Mouse (Mus musculus) liver, embryonic 14.5 days (tissue): ENCODE measurements at regions not wholly inside any gene's neighbourhood (a gene's known extent, or its start where the extent isn't known, plus 50 kb on each side); places are given as distances from the start of the nearest gene placed in this dataset.

Experiments used
- ATAC-seq: fragments of 200-750 bp; cut with Nextera tagmentation; 2 replicates; pipeline ENCODE4 v1.8.0; 2017; ENCODE audit warnings: moderate number of reproducible peaks, mild to moderate bottlenecking, moderate library complexity; ENCODE audit not compliant: insufficient read depth
- DNase-seq, 3 experiments: peaks; one replicate each; pipeline ENCODE4 v3.0.0-alpha.2; 2012 to 2013; ENCODE audit warnings: low read depth in 3 of 3, low spot score in 3 of 3
- H3K27ac ChIP-seq: fragments of 300-500 bp; sonication (generic); 2 replicates; pipeline ENCODE4 v1.5.1; 2014; ENCODE audit warnings: moderate library complexity, mild to moderate bottlenecking, control low read depth, inconsistent platforms
- H3K27me3 ChIP-seq: fragments of 300-500 bp; sonication (generic); 2 replicates; pipeline ENCODE4 v1.6.1; 2014; ENCODE audit warnings: mild to moderate bottlenecking, low read length, moderate library complexity; ENCODE audit not compliant: control insufficient read depth, insufficient read depth
- H3K36me3 ChIP-seq: fragments of 300-500 bp; sonication (generic); replicated peaks from 2 replicates; pipeline ENCODE4 v1.6.1; 2014; ENCODE audit warnings: low read depth; ENCODE audit not compliant: control insufficient read depth, insufficient read depth
- H3K4me1 ChIP-seq, 2 experiments: fragments of 200-500 bp in 1 of 2; fragments of 300-500 bp in 1 of 2; sonication (generic) in 1 of 2; replicated peaks; 2 replicates each; pipeline ENCODE4 v1.6.1; 2012 to 2014; ENCODE audit warnings: antibody characterized with exemption in 1 of 2, inconsistent platforms in 1 of 2, low read length in 1 of 2; ENCODE audit not compliant: control insufficient read depth in 2 of 2, insufficient read depth in 2 of 2
- H3K4me2 ChIP-seq: fragments of 300-500 bp; sonication (generic); 2 replicates; pipeline ENCODE4 v1.6.1; 2014; ENCODE audit warnings: low read depth, mild to moderate bottlenecking, control low read depth, moderate library complexity
- H3K4me3 ChIP-seq, 2 experiments: fragments of 200-500 bp in 1 of 2; fragments of 300-500 bp in 1 of 2; sonication (generic) in 1 of 2; 2 replicates each; pipeline ENCODE4 v1.5.1; 2012 to 2014; ENCODE audit warnings: low read depth in 2 of 2, low read length in 2 of 2, mild to moderate bottlenecking in 2 of 2, control low read depth in 1 of 2, inconsistent platforms in 1 of 2, moderate library complexity in 1 of 2; ENCODE audit not compliant: insufficient read depth in 1 of 2
- H3K9ac ChIP-seq: fragments of 300-500 bp; sonication (generic); replicated peaks from 2 replicates; pipeline ENCODE4 v1.6.1; 2014; ENCODE audit warnings: mild to moderate bottlenecking, control low read depth, moderate library complexity
- H3K9me3 ChIP-seq: fragments of 300-500 bp; sonication (generic); 2 replicates; pipeline ENCODE4 v1.6.1; 2016; ENCODE audit warnings: low read length, mixed read lengths; ENCODE audit not compliant: control insufficient read depth
- CTCF ChIP-seq: IDR thresholded peaks from 2 replicates; pipeline ENCODE4 v1.5.1; 2016; ENCODE audit warnings: antibody characterized with exemption, low read depth, control low read depth
- EP300 ChIP-seq: IDR thresholded peaks from 2 replicates; pipeline ENCODE4 v1.6.1; 2016; ENCODE audit warnings: antibody characterized with exemption, low read depth
- WGBS: fragments of 180-500 bp; shearing (Covaris S2); extraction: QIAGEN DNeasy Blood & Tissue Kit; methylation state at CpG from one replicate; pipeline ENCODE4 v1.1.7; 2014; ENCODE audit not compliant: insufficient replicate concordance; 5-methylcytosine and 5-hydroxymethylcytosine counted together

GRCm38 (mm10) chr12:97793364-97794120, 465.7 kb downstream of the Galc start:
- ATAC-seq (no peak), DNase-seq (no peak)
- H3K9ac ChIP-seq: no peak overlapping the region
- no peaks in the 10 kb centered on the region for H3K27me3 ChIP-seq
- H3K4me3 ChIP-seq: no peak overlapping the region
- H3K36me3 ChIP-seq: no peaks in the 10 kb centered on the region
- H3K4me1 ChIP-seq: no peaks in the 10 kb centered on the region
- H3K4me2 ChIP-seq: no peak overlapping the region
- TF ChIP-seq CTCF: no peak
- TF ChIP-seq EP300: no peak
- 70% methylated on average over 16 of the region's 16 CpGs for WGBS
- no peaks in the 10 kb centered on the region for H3K9me3 ChIP-seq
- H3K27ac ChIP-seq: no peak overlapping the region

DNA sequence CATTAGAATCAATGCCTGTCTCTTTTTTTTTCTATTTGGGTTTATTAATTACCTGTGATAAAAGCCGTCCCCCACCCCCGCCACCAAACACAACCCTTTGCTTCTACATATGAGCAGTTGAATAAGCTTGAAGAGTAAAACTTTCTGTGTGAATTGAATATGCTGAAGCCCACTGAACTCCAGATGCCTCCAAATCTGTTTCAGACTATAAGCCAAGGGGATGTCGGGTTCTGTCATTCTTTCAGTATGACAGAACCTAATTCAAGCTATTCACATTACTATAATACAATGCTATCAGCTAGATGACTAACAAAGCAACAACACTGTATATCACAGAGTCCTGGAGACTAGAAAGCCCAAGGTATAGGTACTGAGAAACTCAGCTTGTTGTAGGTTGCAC, 475.8 kb downstream of the Galc start:
- ATAC-seq: no peak
- H3K4me3 ChIP-seq: no peak overlapping the region
- no peak overlapping the region for H3K9ac ChIP-seq
- H3K27me3 ChIP-seq: no peaks in the 10 kb centered on the region
- H3K9me3 ChIP-seq: no peaks in the 10 kb centered on the region; the same call in 1 of the 2 replicates
- TF ChIP-seq EP300 (no peak), CTCF (no peak)
- WGBS: 63% methylated on average over 3 of the region's 3 CpGs
- no peak overlapping the region for H3K27ac ChIP-seq
- H3K4me2 ChIP-seq: no peak overlapping the region
- DNase-seq: no peak
- H3K36me3 ChIP-seq: no peaks in the 10 kb centered on the region
- H3K4me1 ChIP-seq: no peaks in the 10 kb centered on the region

DNA sequence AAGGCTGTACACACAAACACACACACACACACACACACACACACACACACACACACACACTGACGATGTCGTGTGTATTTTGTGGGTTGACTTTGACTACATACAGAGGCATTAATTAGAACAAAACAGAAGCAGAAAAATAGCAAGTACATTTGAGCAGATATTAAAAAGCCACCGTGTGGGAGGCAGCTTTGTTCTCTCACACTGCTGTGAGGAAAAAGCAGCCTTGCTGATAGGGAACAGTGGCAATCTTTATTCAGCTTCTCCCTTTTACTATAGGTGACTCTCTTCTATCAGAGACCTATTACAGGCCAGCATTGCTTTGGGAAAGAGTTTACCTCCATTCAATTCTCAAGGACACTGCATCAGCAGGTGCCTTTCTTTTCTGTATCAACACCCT, 500.1 kb downstream of the Galc start:
- DNase-seq (no peak), ATAC-seq (no peak)
- Histone ChIP-seq H3K4me2 (no peak overlapping the region), H3K9ac (no peak overlapping the region), H3K9me3 (no peaks in the 10 kb centered on the region), H3K36me3 (no peaks in the 10 kb centered on the region), H3K4me3 (no peak overlapping the region), H3K4me1 (no peaks in the 10 kb centered on the region), H3K27ac (no peak overlapping the region), H3K27me3 (no peaks in the 10 kb centered on the region)
- TF ChIP-seq EP300: no peak
- TF ChIP-seq CTCF: no peak
- 72% methylated on average over 3 of the region's 3 CpGs for WGBS

- ATAC-seq (no peak), DNase-seq (no peak)
- Histone ChIP-seq H3K4me1 (no peaks in the 10 kb centered on the region), H3K27me3 (no peaks in the 10 kb centered on the region), H3K4me2 (no peak overlapping the region), H3K9me3 (no peaks in the 10 kb centered on the region), H3K27ac (no peak overlapping the region), H3K4me3 (no peak overlapping the region), H3K9ac (no peak overlapping the region), H3K36me3 (no peaks in the 10 kb centered on the region)
- WGBS: 41% methylated on average over 2 of the region's 2 CpGs
- no peak for TF ChIP-seq CTCF
- TF ChIP-seq EP300: no peak
Observed at GRCm38 (mm10) chr12:97758624-97759023, 500.6 kb downstream of the Galc start.

DNA sequence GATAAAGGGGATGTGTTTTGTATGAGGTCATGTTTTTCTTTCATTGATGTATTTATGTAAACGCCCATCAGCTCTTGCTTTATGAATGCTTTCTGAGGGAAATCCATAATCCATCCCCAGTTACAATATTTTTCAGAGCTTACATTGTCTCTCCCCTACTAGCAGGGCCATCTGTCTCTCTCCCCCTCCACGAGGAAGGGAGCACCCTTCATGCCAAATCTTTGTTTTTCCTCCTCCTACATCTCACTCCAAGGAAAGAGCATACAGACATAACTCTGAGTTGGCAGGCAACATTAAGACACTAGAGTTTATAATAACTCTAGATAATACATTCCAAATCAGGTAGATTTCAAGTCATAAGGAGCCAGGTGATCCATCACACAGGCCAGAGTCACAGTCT, 509.1 kb downstream of the Galc start:
- Histone ChIP-seq H3K4me1 (no peaks in the 10 kb centered on the region), H3K9me3 (no peaks in the 10 kb centered on the region), H3K27me3 (no peaks in the 10 kb centered on the region), H3K4me3 (no peak overlapping the region), H3K4me2 (no peak overlapping the region), H3K9ac (no peak overlapping the region), H3K36me3 (no peaks in the 10 kb centered on the region), H3K27ac (no peak overlapping the region)
- WGBS: 30% methylated on average over 2 of the region's 2 CpGs
- ATAC-seq (no peak), DNase-seq (no peak)
- TF ChIP-seq CTCF (no peak), EP300 (no peak)
